Mouse (Mus musculus) megakaryocyte, embryonic 14.5 days (primary cell): ENCODE data around the gene Olfr384. TPM values are rescaled to one million over a fixed set of nuclear protein-coding genes. Genes with fewer than 3 reads are reported as not detected.
"Not testable (repeated sequence)": the region's sequence is repeated elsewhere in the genome, so short reads cannot be mapped to it uniquely, and the experiment has no call there.

Experiments
- H3K27me3 ChIP-seq: replicated peaks from 2 replicates; pipeline ENCODE3; 2012; ENCODE audit warnings: inconsistent platforms
- H3K36me3 ChIP-seq: replicated peaks from 2 replicates; pipeline ENCODE3; 2012; ENCODE audit warnings: low read length, inconsistent platforms, mixed read lengths
- H3K4me1 ChIP-seq: 2 replicates; pipeline ENCODE4 v1.6.1; 2012; ENCODE audit warnings: inconsistent platforms
- H3K4me3 ChIP-seq: replicated peaks from 2 replicates; pipeline ENCODE3; 2012; ENCODE audit warnings: moderate library complexity, mild to moderate bottlenecking, inconsistent platforms
- H3K9me3 ChIP-seq: 2 replicates; pipeline ENCODE4 v1.6.1; 2012; ENCODE audit warnings: inconsistent platforms
- FLI1 ChIP-seq: IDR thresholded peaks from 2 replicates; pipeline ENCODE4 v1.6.1; 2012; ENCODE audit warnings: low read length, inconsistent platforms, mixed read lengths
- GATA1 ChIP-seq: IDR thresholded peaks from 3 replicates; pipeline ENCODE4 v1.6.1; 2012; ENCODE audit warnings: mixed read lengths, low read length, inconsistent platforms, borderline replicate concordance
- polyA plus RNA-seq: library from polyadenylated mRNA; stranded (reverse); fragments of >175 nt; gene quantifications from 2 replicates; pipeline ENCODE4 v1.2.3, GENCODE M21; 2012; ENCODE audit warnings: low replicate concordance; ENCODE audit not compliant: insufficient read depth

Gene Olfr384
- polyA plus RNA-seq = not detected in 2 replicates

- H3K9me3 ChIP-seq = no peaks in the 10 kb centered on the region
- H3K4me1 ChIP-seq = no peaks in the 10 kb centered on the region
- TF ChIP-seq FLI1 (no peak), GATA1 (no peak)
- H3K27me3 ChIP-seq = no peaks in the 10 kb centered on the region
- no peaks in the 10 kb centered on the region for H3K36me3 ChIP-seq
- no peak within 1 kb of the TSS for H3K4me3 ChIP-seq
Observed at GRCm38 (mm10) chr11:73598294-73598693, at the start of gene Olfr384. Olfr384 (plus strand) TSS chr11:73598594.

- H3K9me3 ChIP-seq = peaks cover 4% of the 10 kb centered on the region; the same call in 1 of the 2 replicates
- no peaks in the 10 kb centered on the region for H3K36me3 ChIP-seq
- TF ChIP-seq FLI1 (no peak), GATA1 (no peak)
- no peaks in the 10 kb centered on the region for H3K27me3 ChIP-seq
- H3K4me1 ChIP-seq = no peaks in the 10 kb centered on the region
- H3K4me3 ChIP-seq = no peak overlapping the region
Observed at GRCm38 (mm10) chr11:73579871-73580270, 18.5 kb upstream of the Olfr384 start.

GRCm38 (mm10) chr11:73583188-73583587 lies 15.2 kb upstream of the Olfr384 start:
- H3K27me3 ChIP-seq = not testable (repeated sequence)

GRCm38 (mm10) chr11:73592908-73593307 lies 5.5 kb upstream of the Olfr384 start, which contains the start of gene Olfr385:
Olfr385 (minus strand) TSS chr11:73593008.
- Histone ChIP-seq H3K4me1 (no peaks in the 10 kb centered on the region), H3K9me3 (no peaks in the 10 kb centered on the region), H3K4me3 (no peak within 1 kb of the TSS), H3K27me3 (no peaks in the 10 kb centered on the region), H3K36me3 (no peaks in the 10 kb centered on the region)
- TF ChIP-seq GATA1 (no peak), FLI1 (no peak)

More at GRCm38 (mm10) chr11:73583188-73583587, 15.2 kb upstream of the Olfr384 start:
- not testable (repeated sequence) for H3K4me3 ChIP-seq, H3K9me3 ChIP-seq, H3K4me1 ChIP-seq, H3K36me3 ChIP-seq

Other genes with a start within 250 kb of the Olfr384 start
- not detected in 2 replicates for gene Olfr20, start 247.8 kb upstream of the Olfr384 start, polyA plus RNA-seq
- gene Olfr376, start 227.3 kb upstream of the Olfr384 start, polyA plus RNA-seq = not detected in 2 replicates
- not detected in 2 replicates for gene Olfr1, start 199.0 kb upstream of the Olfr384 start, polyA plus RNA-seq
- not detected in 2 replicates for gene Olfr378, start 170.1 kb upstream of the Olfr384 start, polyA plus RNA-seq
- gene Olfr380, start 141.1 kb upstream of the Olfr384 start, polyA plus RNA-seq = not detected in 2 replicates
- not detected in 2 replicates for gene Olfr381, start 107.0 kb upstream of the Olfr384 start, polyA plus RNA-seq
- gene Olfr382, start 81.4 kb upstream of the Olfr384 start, polyA plus RNA-seq = not detected in 2 replicates
- gene Olfr385, start 5.6 kb upstream of the Olfr384 start, polyA plus RNA-seq = not detected in 2 replicates
- not detected in 2 replicates for gene Zfp735, start 90.2 kb downstream of the Olfr384 start, polyA plus RNA-seq
- not detected in 2 replicates for gene Olfr389, start 182.1 kb downstream of the Olfr384 start, polyA plus RNA-seq
- gene Olfr390, start 184.4 kb downstream of the Olfr384 start, polyA plus RNA-seq = not detected in 2 replicates
- 0.30 TPM in 1 of 2 replicates, not detected in the other for gene Olfr391-ps, start 204.5 kb downstream of the Olfr384 start, polyA plus RNA-seq
- not detected in 2 replicates for gene Olfr392, start 218.5 kb downstream of the Olfr384 start, polyA plus RNA-seq